Mouse (Mus musculus) B cell, adult 67 days (primary cell): ENCODE measurements around the gene Gm6899. TPM values are rescaled to one million over a fixed set of nuclear protein-coding genes. Genes with fewer than 3 reads are reported as not detected.

Source experiments
- total RNA-seq, 2 experiments: library from RNA; stranded (reverse); gene quantifications; 4 replicates each; pipeline ENCODE4 v1.2.4; 2023

The Gm6899 gene
- not detected for total RNA-seq

DNA sequence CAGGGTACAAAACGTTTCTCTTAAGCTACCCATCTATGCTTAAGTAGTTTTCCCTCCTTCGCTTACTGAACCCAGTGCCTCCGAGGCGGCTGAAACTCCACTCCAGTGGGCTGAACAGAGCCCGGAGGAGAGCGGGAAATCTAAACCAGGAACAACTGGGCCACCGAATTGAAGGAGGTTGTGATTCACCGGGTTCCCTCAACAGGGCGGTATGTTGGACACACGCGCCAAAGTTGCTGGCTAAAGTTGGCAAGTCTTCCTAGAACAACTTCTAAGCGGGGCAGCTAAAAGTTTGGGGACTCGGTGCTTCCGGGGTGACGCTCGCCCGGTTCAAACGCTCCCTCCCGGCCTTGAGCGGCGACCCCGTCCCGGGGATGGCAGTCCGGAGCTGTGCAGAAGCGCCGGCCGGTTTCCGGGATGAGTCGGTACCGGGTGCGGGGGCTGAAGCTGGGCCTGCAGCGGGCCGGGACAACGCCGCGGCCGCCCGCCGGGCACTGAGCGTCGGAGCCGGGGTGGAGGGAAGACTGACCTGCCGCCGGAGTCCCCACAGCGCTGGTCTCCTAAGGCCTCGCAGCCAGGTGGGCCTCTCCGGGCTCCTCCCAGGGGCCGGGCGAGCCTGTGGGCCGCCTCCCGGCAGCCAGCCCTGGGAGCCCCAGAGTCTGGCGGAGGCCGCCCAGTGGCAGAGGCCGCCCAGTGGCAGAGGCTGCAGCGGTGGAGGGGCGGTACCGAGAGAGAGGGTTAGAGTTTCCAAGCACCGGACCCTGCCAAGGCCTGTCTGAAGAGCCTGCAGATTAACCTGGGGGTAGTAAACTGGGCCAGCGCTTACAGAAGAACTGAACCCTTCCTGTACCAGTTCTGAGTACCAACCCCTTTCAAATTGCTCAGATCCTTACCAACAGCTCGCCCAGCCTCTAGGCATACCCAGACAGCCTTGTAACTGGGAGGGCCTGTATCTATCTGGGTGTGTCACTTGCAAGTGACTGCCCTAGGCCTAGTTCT, at the start of gene Gm6899, which contains the start of gene Vrk2:
Gene Gm6899 (plus strand): TSS at position 181 of the 999 bp plus-strand sequence.
Gene Vrk2 (minus strand): TSS at position 939 of the 999 bp plus-strand sequence.

Other genes starting within 250 kb of the Gm6899 start
- gene Fancl, start 207.1 kb upstream of the Gm6899 start, total RNA-seq: 10 to 100 TPM; 17.2 to 22.6 TPM
- gene Vrk2, start 758 bp downstream of the Gm6899 start, total RNA-seq: 10 to 100 TPM; 38.9 to 50.5 TPM